Mouse (Mus musculus): ENCODE results near the gene Fbxo5.
A peak's percentile ranks its signal among the peaks of the same experiment; 100 is the strongest.

DNA sequence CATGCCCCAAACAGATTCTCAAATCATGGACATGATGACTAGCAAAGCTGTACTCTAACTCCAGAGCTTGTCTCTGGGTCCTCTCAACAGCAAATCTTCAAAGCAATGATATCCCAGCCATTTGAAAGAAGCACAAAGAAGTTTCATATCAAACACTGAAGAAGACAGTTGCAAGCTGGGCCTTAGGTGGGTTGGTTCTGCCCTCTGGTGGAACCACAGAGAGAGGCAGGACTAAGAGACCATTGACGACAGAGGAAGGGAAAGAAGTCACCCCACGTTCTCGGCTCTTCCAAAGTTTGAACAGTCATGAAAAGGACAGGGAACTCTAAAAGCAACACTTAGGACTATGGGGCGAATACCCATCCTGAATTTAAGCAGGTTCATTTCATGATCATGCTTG is 18.5 kb downstream of the Fbxo5 start:
- TF ChIP-seq CTCF (IDR thresholded peaks at IDR 0.05; ENCODE audit: extremely low read depth, insufficient read depth, insufficient read length, insufficient replicate concordance): peak; percentile 31; the same call in 1 of the 2 replicates
- no peak for TF ChIP-seq POLR2A (IDR thresholded peaks at IDR 0.05; ENCODE audit: low read depth, low read length)

All from spleen, adult 2 months (tissue).